Comparison of ENCODE assay signal across 15 mouse cellular contexts in the genomic region with DNA sequence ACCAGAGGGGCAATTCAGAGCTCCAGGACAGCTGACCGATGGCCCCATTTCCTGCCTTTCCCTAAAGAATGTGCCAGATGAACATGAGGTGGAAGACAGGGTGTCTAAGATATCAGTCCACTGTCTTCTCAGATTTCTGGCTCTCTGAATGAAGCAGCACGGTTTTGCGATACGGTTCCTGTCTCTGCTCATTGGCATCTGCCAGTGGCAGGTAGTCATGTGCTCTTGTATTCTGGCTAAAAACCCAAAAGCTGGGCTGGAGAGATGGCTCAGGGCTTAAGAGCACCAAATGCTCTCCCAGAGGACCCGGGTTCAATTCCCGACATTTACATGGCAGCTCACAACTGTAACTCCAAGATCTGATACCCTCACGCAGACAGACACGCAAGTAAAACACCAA.
"Had no signal": no experiment of that assay in that cellular context is flagged by ENCODE, and none has a peak within 500 bp of the region (broad histone marks: within the 10 kb centered on the region; RNA-seq: fewer than 3 reads in every experiment).

No protein-coding gene starts in this region.

- DNase-seq: retina, postnatal 1 day; right cerebral cortex, adult 18-20 months; right cerebral cortex, postnatal 14 days; right cerebral cortex, postnatal 25 days; right cerebral cortex, postnatal 4 days; spleen, adult 18-20 months; thymus, adult 18-20 months; thymus, adult 2 months; thymus, postnatal 14 days; thymus, postnatal 25 days; thymus, postnatal 36 days; thymus, postnatal 4 days had no signal

- H3K27me3 ChIP-seq: neural tube, embryonic 13.5 days; neural tube, embryonic 15.5 days; stomach, embryonic 15.5 days had no signal

- H3K4me3 ChIP-seq: neural tube, embryonic 13.5 days; neural tube, embryonic 15.5 days; stomach, embryonic 15.5 days had no signal

- H3K36me3 ChIP-seq: neural tube, embryonic 13.5 days; neural tube, embryonic 15.5 days; stomach, embryonic 15.5 days had no signal

- H3K4me2 ChIP-seq: neural tube, embryonic 13.5 days; neural tube, embryonic 15.5 days; stomach, embryonic 15.5 days had no signal
